Mouse (Mus musculus): Measurements from ENCODE around the gene Trim24.
A peak's percentile ranks its signal among the peaks of the same experiment; 100 is the strongest.

GRCm38 (mm10) chr6:37871137-37871851 lies 683 bp downstream of the Trim24 start:
- TF ChIP-seq CHD2 (IDR thresholded peaks at IDR 0.05; ENCODE audit: low read depth, low read length) (no peak), ZNF384 (IDR thresholded peaks at IDR 0.05; ENCODE audit: low read depth, low read length) (no peak), ZC3H11A (IDR thresholded peaks at IDR 0.05; ENCODE audit: borderline replicate concordance, low read depth, low read length) (no peak), HCFC1 (IDR thresholded peaks at IDR 0.05; ENCODE audit: borderline replicate concordance, insufficient read depth, low read length) (peak; percentile 8; the same call in 1 of the 2 replicates), MAFK (IDR thresholded peaks at IDR 0.05; ENCODE audit: insufficient read depth, low read depth, low read length) (no peak)

All from ES-E14 (cell line).